Mouse (Mus musculus): ENCODE data around the gene Sprr2j-ps. TPM values are rescaled to one million over a fixed set of nuclear protein-coding genes. Genes with fewer than 3 reads are reported as not detected.

Sprr2j-ps gene
- polyA plus RNA-seq, 1 experiment: not detected

DNA sequence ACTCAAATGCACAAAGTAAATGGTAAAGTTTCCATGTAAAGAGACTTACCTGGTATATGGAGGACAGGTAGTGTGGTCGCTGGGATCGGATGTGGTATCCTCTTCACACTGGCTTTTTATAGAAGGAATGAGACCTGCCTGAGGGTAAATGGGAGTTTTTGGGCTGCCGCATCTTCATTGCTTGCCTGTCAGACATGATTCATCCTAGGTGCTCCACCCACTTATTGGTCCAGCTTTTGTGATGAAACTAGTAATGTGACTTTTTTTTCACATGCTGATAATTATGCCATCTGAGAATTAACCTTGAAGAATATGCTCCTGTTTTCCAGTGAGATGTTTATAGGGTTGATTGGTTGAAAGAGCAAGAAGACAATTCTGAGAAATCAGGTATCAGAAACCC lies 20.8 kb downstream of the Sprr2j-ps start, which contains the start of gene Sprr1b:
TSS of gene Sprr1b (minus strand) at position 101 of the 400 bp plus-strand sequence.
- Histone ChIP-seq H3K4me1 (ENCODE audit: control insufficient read depth, insufficient read depth, low read length) (no peaks in the 10 kb centered on the region), H3K4me3 (ENCODE audit: control insufficient read depth, low read depth, low read length) (no peak within 1 kb of the TSS), H3K36me3 (ENCODE audit: control insufficient read depth, insufficient read depth, low read length) (no peaks in the 10 kb centered on the region), H3K27ac (ENCODE audit: control insufficient read depth, insufficient read depth, low read depth, low read length) (no peak within 1 kb of the TSS), H3K27me3 (ENCODE audit: control insufficient read depth, insufficient read depth, low read length) (no peaks in the 10 kb centered on the region)
- no peak for TF ChIP-seq CTCF (IDR thresholded peaks at IDR 0.05; ENCODE audit: control insufficient read depth, insufficient read depth, insufficient replicate concordance, low read depth, low read length)
- no peak for TF ChIP-seq POLR2A (IDR thresholded peaks at IDR 0.05; ENCODE audit: control insufficient read depth, low read depth, low read length)

DNA sequence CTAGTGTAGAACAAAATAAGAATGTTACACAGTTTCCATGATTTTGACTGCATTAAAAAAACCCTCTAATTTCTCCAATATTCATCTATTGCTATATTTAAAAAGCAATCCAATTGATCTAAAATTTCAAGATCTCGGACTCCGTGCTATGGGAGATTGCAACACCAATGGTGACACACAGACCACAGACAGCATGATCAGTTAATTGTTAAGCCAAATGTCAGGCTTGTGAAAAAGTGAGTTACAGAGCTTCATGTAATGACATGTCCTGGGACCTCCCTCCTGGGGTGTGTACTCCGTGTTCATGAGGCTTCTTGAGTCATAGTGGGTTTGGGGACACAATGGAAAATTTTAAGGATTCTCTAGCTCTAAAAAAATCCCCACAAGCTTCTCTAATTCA lies 22.3 kb downstream of the Sprr2j-ps start:
- no peaks in the 10 kb centered on the region for H3K27me3 ChIP-seq (ENCODE audit: control insufficient read depth, insufficient read depth, low read length)
- H3K4me3 ChIP-seq (ENCODE audit: control insufficient read depth, low read depth, low read length): no peak overlapping the region
- no peak for TF ChIP-seq CTCF (IDR thresholded peaks at IDR 0.05; ENCODE audit: control insufficient read depth, insufficient read depth, insufficient replicate concordance, low read depth, low read length)
- TF ChIP-seq POLR2A (IDR thresholded peaks at IDR 0.05; ENCODE audit: control insufficient read depth, low read depth, low read length): no peak
- H3K36me3 ChIP-seq (ENCODE audit: control insufficient read depth, insufficient read depth, low read length): no peaks in the 10 kb centered on the region
- H3K4me1 ChIP-seq (ENCODE audit: control insufficient read depth, insufficient read depth, low read length): no peaks in the 10 kb centered on the region
- H3K27ac ChIP-seq (ENCODE audit: control insufficient read depth, insufficient read depth, low read depth, low read length): no peak overlapping the region

DNA sequence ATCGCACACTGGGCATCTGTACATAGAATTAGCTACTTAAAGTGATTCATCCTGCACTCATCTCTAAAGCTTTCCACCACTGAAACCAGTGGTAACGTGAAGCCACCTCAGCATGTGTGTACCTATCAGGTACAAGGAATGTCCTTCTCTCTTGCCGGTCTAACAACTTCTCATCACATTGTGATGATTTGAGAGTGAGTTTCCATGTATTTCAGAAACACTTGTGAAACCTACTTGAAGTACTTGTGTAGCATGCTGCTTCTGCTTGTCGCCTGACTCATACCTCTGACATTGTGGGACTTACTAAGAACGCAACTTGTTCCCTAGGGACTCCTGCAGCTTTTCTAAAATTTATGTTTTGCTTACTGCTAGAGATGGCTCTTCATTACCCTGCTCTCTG lies 37.3 kb downstream of the Sprr2j-ps start:
- no peaks in the 10 kb centered on the region for H3K36me3 ChIP-seq (ENCODE audit: control insufficient read depth, insufficient read depth, low read length)
- H3K27me3 ChIP-seq (ENCODE audit: control insufficient read depth, insufficient read depth, low read length): no peaks in the 10 kb centered on the region
- no peak overlapping the region for H3K27ac ChIP-seq (ENCODE audit: control insufficient read depth, insufficient read depth, low read depth, low read length)
- no peaks in the 10 kb centered on the region for H3K4me1 ChIP-seq (ENCODE audit: control insufficient read depth, insufficient read depth, low read length)
- no peak for TF ChIP-seq POLR2A (IDR thresholded peaks at IDR 0.05; ENCODE audit: control insufficient read depth, low read depth, low read length)
- no peak for TF ChIP-seq CTCF (IDR thresholded peaks at IDR 0.05; ENCODE audit: control insufficient read depth, insufficient read depth, insufficient replicate concordance, low read depth, low read length)
- no peak overlapping the region for H3K4me3 ChIP-seq (ENCODE audit: control insufficient read depth, low read depth, low read length)

DNA sequence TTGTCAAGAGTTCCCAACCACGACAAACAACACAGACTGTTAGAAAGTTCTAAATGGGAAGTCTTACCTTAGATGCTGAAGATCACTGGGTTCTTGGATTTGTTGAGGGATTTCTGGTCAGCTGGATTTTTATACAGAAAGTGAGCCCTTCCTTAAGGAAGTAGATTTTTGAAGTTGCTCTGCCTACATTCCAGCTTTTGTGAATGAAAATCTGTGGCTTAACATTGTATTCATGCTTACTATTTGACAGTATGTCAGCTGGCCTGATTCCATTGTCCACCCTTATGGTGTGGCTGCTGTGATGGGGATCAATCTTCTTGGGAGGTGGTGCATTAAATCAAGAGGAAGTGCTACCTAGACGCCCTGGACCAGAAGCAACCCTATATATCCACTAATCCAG lies 40.7 kb downstream of the Sprr2j-ps start, which contains the start of gene Sprr3:
TSS of gene Sprr3 (minus strand) at position 101 of the 400 bp plus-strand sequence.
- Histone ChIP-seq H3K27me3 (ENCODE audit: control insufficient read depth, insufficient read depth, low read length) (no peaks in the 10 kb centered on the region), H3K4me1 (ENCODE audit: control insufficient read depth, insufficient read depth, low read length) (no peaks in the 10 kb centered on the region), H3K36me3 (ENCODE audit: control insufficient read depth, insufficient read depth, low read length) (no peaks in the 10 kb centered on the region), H3K27ac (ENCODE audit: control insufficient read depth, insufficient read depth, low read depth, low read length) (no peak within 1 kb of the TSS), H3K4me3 (ENCODE audit: control insufficient read depth, low read depth, low read length) (no peak within 1 kb of the TSS)
- TF ChIP-seq CTCF (IDR thresholded peaks at IDR 0.05; ENCODE audit: control insufficient read depth, insufficient read depth, insufficient replicate concordance, low read depth, low read length) (no peak), POLR2A (IDR thresholded peaks at IDR 0.05; ENCODE audit: control insufficient read depth, low read depth, low read length) (no peak)

DNA sequence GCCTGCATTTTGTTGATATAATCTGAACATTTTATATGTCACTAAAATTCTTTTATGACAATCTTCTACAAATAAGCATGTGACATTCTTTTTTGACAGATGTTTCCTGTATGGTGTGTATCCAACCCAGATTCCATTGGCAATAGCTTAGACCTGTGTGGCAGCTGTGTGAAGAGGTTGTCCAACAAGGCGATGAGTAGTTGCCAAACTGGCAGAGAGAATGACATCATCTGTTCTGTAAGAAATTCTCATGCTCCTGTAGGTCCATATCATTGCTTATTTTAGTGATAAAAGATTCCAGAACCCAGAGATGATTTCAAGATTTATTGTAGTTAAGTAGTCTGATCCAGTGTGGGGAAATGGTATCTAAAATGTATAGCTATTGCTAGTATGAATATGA lies 48.7 kb downstream of the Sprr2j-ps start:
- TF ChIP-seq POLR2A (IDR thresholded peaks at IDR 0.05; ENCODE audit: control insufficient read depth, low read depth, low read length) (no peak), CTCF (IDR thresholded peaks at IDR 0.05; ENCODE audit: control insufficient read depth, insufficient read depth, insufficient replicate concordance, low read depth, low read length) (no peak)
- Histone ChIP-seq H3K4me3 (ENCODE audit: control insufficient read depth, low read depth, low read length) (no peak overlapping the region), H3K27ac (ENCODE audit: control insufficient read depth, insufficient read depth, low read depth, low read length) (no peak overlapping the region), H3K4me1 (ENCODE audit: control insufficient read depth, insufficient read depth, low read length) (no peaks in the 10 kb centered on the region), H3K36me3 (ENCODE audit: control insufficient read depth, insufficient read depth, low read length) (no peaks in the 10 kb centered on the region), H3K27me3 (ENCODE audit: control insufficient read depth, insufficient read depth, low read length) (no peaks in the 10 kb centered on the region)

DNA sequence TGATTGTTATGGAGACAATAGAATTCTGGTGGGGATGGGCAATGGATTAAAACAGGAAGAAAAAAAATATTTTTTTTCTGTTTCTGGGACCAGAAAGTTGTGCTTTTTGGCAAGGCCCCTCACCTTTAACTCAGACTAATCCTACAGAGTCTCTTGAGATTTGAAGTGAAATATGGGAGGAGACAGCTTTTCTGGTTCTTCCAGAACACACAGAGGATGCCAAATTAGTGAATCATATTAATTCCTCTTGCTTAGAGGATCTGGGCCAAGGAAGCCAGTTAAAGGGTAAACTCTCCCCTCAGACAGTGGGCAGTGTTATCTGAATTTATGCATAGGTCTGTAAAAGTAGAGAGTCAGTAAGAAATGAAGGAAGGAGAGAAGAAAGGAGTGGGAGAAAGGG lies 49.5 kb downstream of the Sprr2j-ps start:
- Histone ChIP-seq H3K4me3 (ENCODE audit: control insufficient read depth, low read depth, low read length) (no peak overlapping the region), H3K36me3 (ENCODE audit: control insufficient read depth, insufficient read depth, low read length) (no peaks in the 10 kb centered on the region), H3K4me1 (ENCODE audit: control insufficient read depth, insufficient read depth, low read length) (no peaks in the 10 kb centered on the region), H3K27me3 (ENCODE audit: control insufficient read depth, insufficient read depth, low read length) (no peaks in the 10 kb centered on the region), H3K27ac (ENCODE audit: control insufficient read depth, insufficient read depth, low read depth, low read length) (no peak overlapping the region)
- TF ChIP-seq CTCF (IDR thresholded peaks at IDR 0.05; ENCODE audit: control insufficient read depth, insufficient read depth, insufficient replicate concordance, low read depth, low read length): no peak

Other genes starting within 250 kb of the Sprr2j-ps start
- gene Sprr2a1, start 202.3 kb upstream of the Sprr2j-ps start, polyA plus RNA-seq (2012; rRNA removed): 0.10 TPM in 1 of 2 replicates, not detected in the other
- 8.6 and 11.1 TPM in 2 replicates for gene Sprr2a2, start 202.2 kb upstream of the Sprr2j-ps start, polyA plus RNA-seq (2012; rRNA removed)
- 0.19 and 0.33 TPM in 2 replicates for gene Sprr2a3, start 132.7 kb upstream of the Sprr2j-ps start, polyA plus RNA-seq (2012; rRNA removed)
- not detected in 2 replicates for gene Sprr2b, start 101.5 kb upstream of the Sprr2j-ps start, polyA plus RNA-seq (2012; rRNA removed)
- not detected in 2 replicates for gene Sprr2d, start 78.9 kb upstream of the Sprr2j-ps start, polyA plus RNA-seq (2012; rRNA removed)
- not detected in 2 replicates for gene Sprr2e, start 65.9 kb upstream of the Sprr2j-ps start, polyA plus RNA-seq (2012; rRNA removed)
- gene Sprr2f, start 52.9 kb upstream of the Sprr2j-ps start, polyA plus RNA-seq (2012; rRNA removed): not detected in 2 replicates
- gene Sprr2h, start 32.4 kb upstream of the Sprr2j-ps start, polyA plus RNA-seq (2012; rRNA removed): not detected in 2 replicates
- not detected in 2 replicates for gene Sprr2i, start 10.1 kb upstream of the Sprr2j-ps start, polyA plus RNA-seq (2012; rRNA removed)
- gene Gm9774, start 11.3 kb downstream of the Sprr2j-ps start, polyA plus RNA-seq (2012; rRNA removed): 5.2 and 7.2 TPM in 2 replicates
- gene Sprr2k, start 14.5 kb downstream of the Sprr2j-ps start, polyA plus RNA-seq (2012; rRNA removed): not detected in 2 replicates
- not detected in 2 replicates for gene Sprr1b, start 20.7 kb downstream of the Sprr2j-ps start, polyA plus RNA-seq (2012; rRNA removed)
- not detected in 2 replicates for gene Sprr3, start 40.6 kb downstream of the Sprr2j-ps start, polyA plus RNA-seq (2012; rRNA removed)
- gene Sprr1a, start 67.8 kb downstream of the Sprr2j-ps start, polyA plus RNA-seq (2012; rRNA removed): 0.32 and 0.73 TPM in 2 replicates
- not detected in 2 replicates for gene Sprr4, start 82.4 kb downstream of the Sprr2j-ps start, polyA plus RNA-seq (2012; rRNA removed)
- gene 2310046K23Rik, start 116.4 kb downstream of the Sprr2j-ps start, polyA plus RNA-seq (2012; rRNA removed): not detected in 2 replicates
- gene Ivl, start 155.7 kb downstream of the Sprr2j-ps start, polyA plus RNA-seq (2012; rRNA removed): 0.05 and 0.06 TPM in 2 replicates
- 4,177 and 4,558 TPM in 2 replicates for gene Smcp, start 170.9 kb downstream of the Sprr2j-ps start, polyA plus RNA-seq (2012; rRNA removed)
- 0.67 and 0.94 TPM in 2 replicates for gene 2210017I01Rik, start 189.4 kb downstream of the Sprr2j-ps start, polyA plus RNA-seq (2012; rRNA removed)
- gene Lce6a, start 203.6 kb downstream of the Sprr2j-ps start, polyA plus RNA-seq (2012; rRNA removed): 0.66 and 0.89 TPM in 2 replicates
- not detected in 2 replicates for gene Lce1a1, start 230.2 kb downstream of the Sprr2j-ps start, polyA plus RNA-seq (2012; rRNA removed)
- gene Lce1b, start 238.8 kb downstream of the Sprr2j-ps start, polyA plus RNA-seq (2012; rRNA removed): not detected in 2 replicates

Data from testis, adult 2 months (tissue).